Mouse (Mus musculus) lung, embryonic 14.5 days (tissue): ENCODE results near the gene Sphkap. TPM values are rescaled to one million over a fixed set of nuclear protein-coding genes. Genes with fewer than 3 reads are reported as not detected.

Experiments used
- ATAC-seq: fragments of 200-750 bp; cut with Nextera tagmentation; 2 replicates; pipeline ENCODE4 v1.8.0; 2017; ENCODE audit warnings: mild to moderate bottlenecking, moderate TSS enrichment, moderate library complexity; ENCODE audit not compliant: insufficient read depth
- DNase-seq: peaks from one replicate; pipeline ENCODE4 v3.0.0-alpha.2; 2015
- H3K27ac ChIP-seq: fragments of 300-500 bp; sonication (generic); 2 replicates; pipeline ENCODE4 v1.5.1; 2014; ENCODE audit warnings: low read depth, mild to moderate bottlenecking, moderate library complexity
- H3K27me3 ChIP-seq: fragments of 300-500 bp; sonication (generic); 2 replicates; pipeline ENCODE4 v1.6.1; 2014; ENCODE audit warnings: low read length, control low read depth; ENCODE audit not compliant: insufficient read depth
- H3K36me3 ChIP-seq: fragments of 300-500 bp; sonication (generic); 2 replicates; pipeline ENCODE4 v1.6.1; 2014; ENCODE audit warnings: control low read depth; ENCODE audit not compliant: insufficient read depth
- H3K4me1 ChIP-seq: fragments of 300-500 bp; sonication (generic); 2 replicates; pipeline ENCODE4 v1.6.1; 2014; ENCODE audit warnings: antibody characterized with exemption, control low read depth; ENCODE audit not compliant: insufficient read depth
- H3K4me2 ChIP-seq: fragments of 300-500 bp; sonication (generic); 2 replicates; pipeline ENCODE4 v1.6.1; 2014; ENCODE audit warnings: mild to moderate bottlenecking
- H3K4me3 ChIP-seq: fragments of 300-500 bp; sonication (generic); 2 replicates; pipeline ENCODE4 v1.5.1; 2014; ENCODE audit warnings: low read depth, low read length
- H3K9ac ChIP-seq: fragments of 300-500 bp; sonication (generic); 2 replicates; pipeline ENCODE4 v1.6.1; 2014
- H3K9me3 ChIP-seq: fragments of 300-500 bp; sonication (generic); 2 replicates; pipeline ENCODE4 v1.6.1; 2016; ENCODE audit warnings: low read depth, low read length, control low read depth
- CTCF ChIP-seq: IDR thresholded peaks from 2 replicates; pipeline ENCODE4 v1.5.1; 2016; ENCODE audit warnings: antibody characterized with exemption, low read depth
- WGBS: fragments of 180-500 bp; shearing (Covaris S2); extraction: QIAGEN DNeasy Blood & Tissue Kit; methylation state at CpG from one replicate; pipeline ENCODE4 v1.1.7; 2014; 5-methylcytosine and 5-hydroxymethylcytosine counted together
- polyA plus RNA-seq: library from polyadenylated mRNA; unstranded; fragments of >200 nt; fragmentation: Nextera tagmentation; extraction: Ambion mirVana; gene quantifications from 2 replicates; pipeline ENCODE4 v1.2.1, GENCODE M21; 2014

Gene Sphkap
- polyA plus RNA-seq, 1 experiment from 2014 or later: 0.59 TPM

DNA sequence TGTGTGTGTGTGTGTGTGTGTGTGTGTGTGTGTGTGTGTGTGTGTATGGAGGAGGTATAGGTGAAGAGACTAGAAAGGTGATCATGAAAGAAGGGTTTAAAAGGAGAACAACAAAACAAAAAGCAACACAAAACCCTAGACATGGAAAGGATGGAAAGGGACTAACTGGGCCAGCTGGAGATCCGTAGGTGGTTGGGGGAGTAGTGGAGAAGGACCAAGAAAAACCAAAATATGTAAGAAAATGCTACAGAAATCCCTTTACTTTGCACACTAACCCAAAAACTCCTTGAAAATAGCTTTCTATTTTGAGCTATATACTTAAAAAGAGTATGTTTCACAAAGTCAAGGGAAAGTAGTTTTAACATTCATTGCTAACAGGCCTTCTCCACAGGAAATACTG lies 6.9 kb downstream of the Sphkap start:
- no peaks in the 10 kb centered on the region for H3K4me1 ChIP-seq
- WGBS: 84% methylated on average over 1 of the region's 1 CpGs
- no peaks in the 10 kb centered on the region for H3K27me3 ChIP-seq
- ATAC-seq (no peak), DNase-seq (no peak)
- H3K9me3 ChIP-seq: no peaks in the 10 kb centered on the region
- no peak for TF ChIP-seq CTCF
- no peak overlapping the region for H3K4me2 ChIP-seq
- H3K36me3 ChIP-seq: no peaks in the 10 kb centered on the region
- H3K4me3 ChIP-seq: no peak overlapping the region
- no peak overlapping the region for H3K9ac ChIP-seq
- H3K27ac ChIP-seq: no peak overlapping the region

DNA sequence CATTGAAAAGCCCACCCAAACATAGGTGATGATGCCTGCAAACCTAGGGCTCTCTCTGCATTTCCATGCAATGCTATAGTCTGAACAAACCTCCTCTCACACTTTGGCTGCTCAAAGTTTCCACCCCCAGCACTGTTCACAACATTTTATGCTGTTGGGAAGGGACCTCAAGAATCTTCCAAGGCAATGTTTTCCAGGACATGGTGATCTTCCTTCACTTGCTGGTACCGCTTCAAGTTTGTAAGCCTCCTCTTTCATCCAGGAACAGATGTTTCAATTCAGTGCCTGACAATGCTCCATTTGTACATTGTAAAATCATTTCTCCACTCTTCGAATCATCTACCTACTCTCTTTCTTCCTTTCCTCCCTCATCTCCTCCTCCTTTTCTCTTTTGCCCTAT lies 11.7 kb downstream of the Sphkap start:
- TF ChIP-seq CTCF: no peak

DNA sequence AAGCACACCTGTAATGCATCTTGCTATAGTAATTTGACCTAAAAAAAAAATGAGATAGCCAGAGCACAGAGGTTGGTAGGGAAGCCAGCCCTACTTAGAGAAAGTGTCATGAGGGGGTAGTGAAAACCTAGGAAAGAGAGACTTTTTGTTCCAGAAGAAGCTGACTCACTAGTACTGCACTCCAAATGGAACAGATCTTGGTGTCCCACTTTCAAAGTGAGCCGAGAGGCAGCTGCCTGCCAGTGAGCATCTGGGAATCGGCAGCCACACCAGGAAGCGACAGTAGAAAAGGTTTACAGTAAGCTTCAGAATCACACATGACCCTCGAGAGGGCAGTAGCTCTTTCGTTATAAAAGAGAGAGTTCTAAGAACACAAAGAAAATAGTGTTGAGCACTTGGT lies 12.4 kb downstream of the Sphkap start:
- no peak for TF ChIP-seq CTCF
- DNase-seq (peak; percentile 20), ATAC-seq (no peak)
- Histone ChIP-seq H3K4me2 (no peak overlapping the region), H3K9ac (no peak overlapping the region), H3K27ac (no peak overlapping the region), H3K9me3 (no peaks in the 10 kb centered on the region), H3K36me3 (no peaks in the 10 kb centered on the region), H3K27me3 (no peaks in the 10 kb centered on the region), H3K4me3 (no peak overlapping the region), H3K4me1 (no peaks in the 10 kb centered on the region)
- WGBS: 35% methylated on average over 5 of the region's 5 CpGs

More for the DNA sequence above, 11.7 kb downstream of the Sphkap start:
- Histone ChIP-seq H3K36me3 (no peaks in the 10 kb centered on the region), H3K9ac (no peak overlapping the region), H3K4me3 (no peak overlapping the region), H3K27me3 (no peaks in the 10 kb centered on the region), H3K27ac (no peak overlapping the region), H3K4me1 (no peaks in the 10 kb centered on the region), H3K9me3 (no peaks in the 10 kb centered on the region), H3K4me2 (no peak overlapping the region)
- 84% methylated on average over 2 of the region's 2 CpGs for WGBS
- ATAC-seq: no peak
- no peak for DNase-seq

DNA sequence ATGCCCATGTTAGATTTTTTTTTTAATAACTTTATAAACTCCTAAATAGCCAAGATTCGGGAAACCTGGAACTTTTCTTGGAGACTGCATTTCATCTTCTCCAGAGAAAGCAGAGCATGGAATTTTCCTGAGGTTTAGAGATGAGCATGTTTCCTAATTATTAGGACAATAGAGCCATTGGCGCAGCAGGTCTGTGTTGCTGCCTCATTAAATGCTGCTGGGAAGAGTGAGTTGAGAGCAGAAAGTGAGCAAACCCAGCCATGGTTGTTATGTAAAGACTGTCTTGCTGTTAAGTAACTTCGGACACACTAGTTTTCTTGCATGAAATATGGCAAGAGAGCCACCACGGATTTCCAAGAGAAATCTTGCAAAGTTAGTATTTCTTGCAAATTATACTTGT lies 18.6 kb downstream of the Sphkap start:
- Histone ChIP-seq H3K9ac (no peak overlapping the region), H3K27me3 (no peaks in the 10 kb centered on the region), H3K27ac (no peak overlapping the region), H3K9me3 (no peaks in the 10 kb centered on the region), H3K36me3 (no peaks in the 10 kb centered on the region), H3K4me2 (no peak overlapping the region), H3K4me3 (no peak overlapping the region), H3K4me1 (no peaks in the 10 kb centered on the region)
- ATAC-seq: no peak
- no peak for DNase-seq
- no peak for TF ChIP-seq CTCF
- 74% methylated on average over 4 of the region's 4 CpGs for WGBS

DNA sequence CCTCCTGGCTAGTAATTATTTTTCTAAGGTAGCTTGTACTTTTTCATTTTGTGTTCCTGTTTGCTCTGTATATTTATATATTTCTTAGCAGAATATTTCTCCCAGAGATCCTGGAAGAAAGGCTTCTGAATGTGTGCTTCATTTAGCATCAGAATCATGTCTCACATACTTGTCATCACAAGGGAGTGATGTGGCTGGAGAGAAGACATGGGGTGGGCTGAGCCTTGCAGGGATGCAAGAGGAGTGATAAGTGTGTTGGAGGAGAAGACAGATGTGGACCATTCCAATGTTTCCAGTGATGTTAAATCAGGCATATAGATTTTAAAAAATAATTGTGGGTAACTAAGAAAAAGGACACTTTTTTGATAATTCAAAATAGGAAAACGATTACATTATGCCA lies 30.6 kb downstream of the Sphkap start:
- no peak overlapping the region for H3K9ac ChIP-seq
- H3K4me2 ChIP-seq: no peak overlapping the region
- H3K27ac ChIP-seq: no peak overlapping the region
- no peaks in the 10 kb centered on the region for H3K36me3 ChIP-seq
- H3K4me3 ChIP-seq: no peak overlapping the region
- H3K4me1 ChIP-seq: no peaks in the 10 kb centered on the region
- TF ChIP-seq CTCF: no peak
- DNase-seq: no peak
- ATAC-seq: no peak
- no peaks in the 10 kb centered on the region for H3K9me3 ChIP-seq
- WGBS: 60% methylated on average over 1 of the region's 1 CpGs
- H3K27me3 ChIP-seq: no peaks in the 10 kb centered on the region

DNA sequence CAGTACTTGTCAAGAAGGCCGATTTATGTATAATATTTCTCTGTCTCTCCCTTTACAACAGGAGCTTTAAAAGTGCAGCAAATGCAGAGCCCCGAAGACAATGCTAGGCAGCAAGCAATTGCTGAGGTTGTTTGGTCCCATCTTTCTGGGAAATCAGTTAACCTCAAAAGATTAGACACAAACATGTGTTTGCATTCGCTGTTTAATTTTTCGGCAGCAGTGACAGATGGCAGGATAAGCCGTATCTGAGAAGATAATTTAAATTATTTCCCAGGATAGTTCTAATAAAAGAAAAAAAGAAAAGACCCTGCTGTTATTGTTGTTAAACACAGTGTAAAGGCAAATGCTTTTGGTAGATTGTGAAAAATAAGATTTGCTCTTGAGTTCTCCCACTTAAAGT lies 41.5 kb downstream of the Sphkap start:
- 76% methylated on average over 5 of the region's 5 CpGs for WGBS

DNA sequence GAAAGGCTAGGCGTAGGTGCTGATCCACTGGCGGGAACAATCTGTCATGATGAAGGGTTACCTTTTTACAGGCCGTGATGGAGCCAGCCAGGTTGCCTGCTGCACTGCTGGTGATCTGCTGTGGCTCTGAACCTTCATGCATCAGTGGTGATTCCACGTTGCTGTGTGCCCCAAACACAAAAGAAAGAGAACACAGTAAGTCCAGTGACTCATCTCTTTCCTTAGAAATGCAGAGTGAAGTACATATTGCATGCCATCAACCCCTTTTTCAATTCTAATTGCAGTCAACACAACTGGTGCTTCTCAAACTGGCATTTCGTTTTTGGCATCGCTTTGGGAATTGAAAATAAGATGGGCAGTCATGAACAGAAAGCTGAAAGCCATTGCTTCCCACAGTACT lies 45.8 kb downstream of the Sphkap start:
- H3K27ac ChIP-seq: no peak overlapping the region
- DNase-seq: no peak
- H3K4me1 ChIP-seq: no peaks in the 10 kb centered on the region
- no peaks in the 10 kb centered on the region for H3K9me3 ChIP-seq
- WGBS: 80% methylated on average over 6 of the region's 6 CpGs
- no peak for ATAC-seq
- no peak for TF ChIP-seq CTCF
- H3K4me2 ChIP-seq: no peak overlapping the region
- H3K36me3 ChIP-seq: no peaks in the 10 kb centered on the region
- no peak overlapping the region for H3K9ac ChIP-seq
- no peaks in the 10 kb centered on the region for H3K27me3 ChIP-seq
- H3K4me3 ChIP-seq: no peak overlapping the region

More for the DNA sequence above, 41.5 kb downstream of the Sphkap start:
- no peaks in the 10 kb centered on the region for H3K4me1 ChIP-seq
- no peak for ATAC-seq
- H3K4me2 ChIP-seq: no peak overlapping the region
- no peaks in the 10 kb centered on the region for H3K27me3 ChIP-seq
- TF ChIP-seq CTCF: no peak
- H3K27ac ChIP-seq: no peak overlapping the region
- no peak overlapping the region for H3K4me3 ChIP-seq
- DNase-seq: no peak
- no peaks in the 10 kb centered on the region for H3K9me3 ChIP-seq
- no peaks in the 10 kb centered on the region for H3K36me3 ChIP-seq
- no peak overlapping the region for H3K9ac ChIP-seq

DNA sequence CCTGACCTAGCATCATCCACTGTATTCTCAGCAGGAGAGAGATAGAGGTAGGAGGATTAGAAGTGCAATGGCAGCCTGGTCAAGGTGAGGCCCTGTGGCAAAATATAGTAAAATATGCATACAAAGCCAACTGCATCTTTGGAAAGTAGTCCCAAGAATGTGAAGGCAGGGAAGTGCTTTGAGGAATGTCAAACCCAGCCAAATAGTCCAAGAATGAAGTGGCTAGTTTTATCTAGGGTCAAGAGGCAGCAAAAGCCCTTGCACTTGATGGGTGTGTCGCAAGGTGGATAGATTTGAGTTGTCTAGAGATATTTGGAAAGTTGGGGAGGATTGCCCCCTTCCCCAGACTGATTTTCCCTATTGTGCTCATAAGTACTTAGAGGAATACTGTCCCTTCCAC lies 61.5 kb downstream of the Sphkap start:
- Histone ChIP-seq H3K9me3 (no peaks in the 10 kb centered on the region), H3K4me1 (no peaks in the 10 kb centered on the region), H3K27me3 (no peaks in the 10 kb centered on the region), H3K4me3 (no peak overlapping the region), H3K4me2 (no peak overlapping the region), H3K9ac (no peak overlapping the region), H3K36me3 (no peaks in the 10 kb centered on the region), H3K27ac (no peak overlapping the region)
- WGBS: 67% methylated on average over 1 of the region's 1 CpGs
- no peak for TF ChIP-seq CTCF
- DNase-seq: peak; percentile 9
- ATAC-seq: no peak
